Mouse (Mus musculus) CD4-positive, CD25-positive, alpha-beta regulatory T cell, adult 9 weeks (primary cell): ENCODE results near the gene Myf5. TPM values are rescaled to one million over a fixed set of nuclear protein-coding genes. Genes with fewer than 3 reads are reported as not detected.

Source experiments
- polyA plus RNA-seq: library from polyadenylated mRNA; unstranded; fragments of 100-300 nt; shearing (Covaris generic); gene quantifications from one replicate; pipeline ENCODE4 v1.2.1, GENCODE M21; 2017

Myf5 gene
- not detected for polyA plus RNA-seq

DNA sequence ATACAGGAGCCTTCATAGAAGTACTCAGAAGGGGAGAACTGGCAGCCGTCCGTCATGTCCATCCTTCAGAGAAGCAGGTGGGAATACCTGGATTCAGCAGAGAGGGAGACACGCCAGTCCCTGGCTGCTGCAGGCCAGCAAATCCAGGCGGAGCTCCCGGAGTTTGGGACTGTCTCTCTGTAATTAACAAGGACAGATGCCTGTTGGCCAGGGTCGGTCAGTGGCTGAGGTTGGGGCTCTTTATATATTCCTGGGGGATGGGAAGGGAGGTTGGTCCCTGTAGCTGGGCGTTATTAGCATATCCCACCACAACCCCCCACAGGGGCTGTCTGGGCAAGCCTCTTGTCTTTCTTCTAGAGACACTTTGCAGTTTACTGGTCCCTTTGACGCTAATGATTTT, at the start of gene Myf5:
Gene Myf5, minus strand, starts transcription at position 265 of the 400 bp plus-strand sequence.

DNA sequence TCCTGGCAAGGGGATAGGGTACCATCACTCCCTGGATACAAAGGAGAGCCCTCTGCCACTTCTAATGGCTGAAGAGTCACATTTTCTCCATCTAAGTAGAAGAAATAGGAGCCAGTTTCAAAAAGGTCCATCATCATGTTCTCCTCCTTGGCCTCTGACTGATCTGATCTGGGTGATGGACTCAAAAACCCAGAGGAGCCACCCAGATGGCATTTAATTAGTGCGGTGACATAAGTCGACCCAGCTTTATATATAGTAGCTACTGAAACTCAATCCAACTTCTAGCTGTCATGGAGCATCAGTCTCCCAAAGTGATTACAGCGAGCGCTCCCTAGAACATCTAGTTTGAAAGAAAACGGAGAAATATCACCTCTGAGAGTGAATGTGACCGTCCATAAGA, 8.6 kb upstream of the Myf5 start, which contains the start of gene Myf6:
Gene Myf6, minus strand, starts transcription at position 170 of the 400 bp plus-strand sequence.

Other genes with a start within 250 kb of the Myf5 start
- not detected for gene Lin7a, start 214.4 kb downstream of the Myf5 start, polyA plus RNA-seq
- not detected for gene Myf6, start 8.6 kb upstream of the Myf5 start, polyA plus RNA-seq
- not detected for gene Ptprq, start 233.9 kb upstream of the Myf5 start, polyA plus RNA-seq